Mouse (Mus musculus): ENCODE measurements around the gene Zc3h18.
A peak's percentile ranks its signal among the peaks of the same experiment; 100 is the strongest.

Zc3h18 gene

DNA sequence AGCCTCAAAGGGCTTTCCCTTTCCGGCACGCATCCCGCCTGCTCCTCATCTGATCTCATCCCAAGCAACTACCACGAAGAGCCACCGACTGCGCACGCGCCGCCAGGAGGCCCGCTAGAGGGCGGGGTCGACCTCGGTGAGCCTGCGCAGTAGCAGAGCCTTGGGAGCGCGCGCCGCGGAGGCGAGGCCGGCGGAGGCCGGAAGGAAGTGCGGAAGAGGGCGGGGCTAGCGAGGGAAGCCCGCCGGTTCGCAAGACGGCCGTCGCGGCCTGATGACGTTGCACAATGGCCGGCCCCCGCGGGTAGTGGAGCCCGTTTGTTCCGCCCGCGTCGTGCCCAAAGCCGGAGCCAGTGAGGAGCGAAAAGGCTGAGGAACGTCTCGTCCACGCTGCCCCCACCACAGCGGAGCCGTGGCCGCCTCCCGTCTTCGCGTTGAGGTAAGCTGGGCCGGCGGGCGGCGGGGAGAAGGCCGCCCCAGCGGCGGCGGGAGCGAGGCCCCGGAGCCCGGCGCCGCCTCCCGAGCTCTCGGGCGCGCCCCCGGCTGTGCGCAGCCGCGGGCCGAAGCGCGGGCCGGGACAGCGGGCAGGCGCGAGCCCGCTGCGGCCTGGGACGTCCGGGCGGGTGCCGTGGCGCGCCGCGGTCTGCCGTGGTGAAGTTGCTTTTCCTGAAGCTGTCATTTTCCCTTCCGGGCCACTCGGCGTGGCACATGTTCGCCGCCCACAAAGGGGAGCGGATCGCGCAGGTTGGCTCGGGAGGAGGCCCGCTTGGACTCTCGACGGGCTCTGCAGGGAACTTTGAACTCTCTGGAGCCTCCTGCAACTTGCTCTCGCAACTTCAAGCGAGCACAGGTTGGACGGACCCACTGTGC is at the start of gene Zc3h18:
TSS of gene Zc3h18 (plus strand) at position 245 of the 867 bp plus-strand sequence.
- DNase-seq (ENCODE audit: low read depth), result peak; percentile 99

DNA sequence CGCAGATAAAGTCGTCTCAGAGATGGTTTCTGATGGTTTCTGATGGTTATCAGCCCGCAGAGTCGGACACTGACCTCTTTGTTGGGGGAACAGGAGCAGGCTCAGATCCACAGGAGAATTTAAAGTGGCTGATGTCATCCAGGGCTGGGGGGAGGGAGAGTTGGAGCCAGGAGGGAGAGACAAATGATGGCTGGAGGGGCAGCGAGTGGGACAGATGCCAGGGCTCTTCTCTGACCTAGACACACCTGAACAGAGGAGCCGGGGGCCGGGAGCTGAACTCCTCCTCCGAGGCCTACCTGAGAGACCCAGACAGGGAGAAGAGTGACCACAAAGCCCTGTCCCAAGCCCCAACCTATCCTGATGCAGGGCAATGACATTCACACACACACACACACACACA is 47.3 kb upstream of the Zc3h18 start:
- no peak for DNase-seq (ENCODE audit: low read depth)

DNA sequence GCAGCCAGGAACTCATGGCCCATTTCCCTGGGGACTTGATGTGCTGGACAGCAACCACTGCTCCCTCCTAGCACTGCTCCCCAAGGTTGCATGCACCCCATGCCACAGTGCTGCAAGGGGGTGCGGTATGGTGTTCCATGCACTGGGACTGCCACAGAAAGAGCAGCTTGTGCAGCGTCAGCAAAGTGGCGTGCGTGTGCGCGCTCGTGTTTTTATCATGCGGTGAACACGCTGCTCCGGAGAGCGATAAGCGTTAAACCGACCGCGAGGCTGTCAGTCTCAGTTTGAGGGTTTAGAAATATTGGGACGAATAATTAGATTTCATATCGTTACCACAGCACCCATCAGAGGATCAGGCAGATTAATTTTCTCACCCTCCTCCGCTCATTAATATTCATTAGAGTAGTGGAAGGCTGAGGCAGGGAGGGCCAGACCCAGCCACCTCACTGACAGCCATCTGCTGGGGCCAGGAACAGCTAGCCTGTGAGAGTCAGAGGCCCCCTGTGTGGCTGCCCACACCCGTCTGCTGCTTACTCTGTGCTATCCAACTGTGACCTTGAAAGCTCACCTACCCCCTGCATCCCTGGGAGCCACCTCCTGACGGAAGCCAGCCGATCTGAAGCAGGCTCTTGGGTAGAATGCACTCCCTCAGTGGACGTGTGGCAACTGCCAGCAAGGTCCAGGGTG is 46.7 kb upstream of the Zc3h18 start:
- no peak for DNase-seq (ENCODE audit: low read depth)

DNA sequence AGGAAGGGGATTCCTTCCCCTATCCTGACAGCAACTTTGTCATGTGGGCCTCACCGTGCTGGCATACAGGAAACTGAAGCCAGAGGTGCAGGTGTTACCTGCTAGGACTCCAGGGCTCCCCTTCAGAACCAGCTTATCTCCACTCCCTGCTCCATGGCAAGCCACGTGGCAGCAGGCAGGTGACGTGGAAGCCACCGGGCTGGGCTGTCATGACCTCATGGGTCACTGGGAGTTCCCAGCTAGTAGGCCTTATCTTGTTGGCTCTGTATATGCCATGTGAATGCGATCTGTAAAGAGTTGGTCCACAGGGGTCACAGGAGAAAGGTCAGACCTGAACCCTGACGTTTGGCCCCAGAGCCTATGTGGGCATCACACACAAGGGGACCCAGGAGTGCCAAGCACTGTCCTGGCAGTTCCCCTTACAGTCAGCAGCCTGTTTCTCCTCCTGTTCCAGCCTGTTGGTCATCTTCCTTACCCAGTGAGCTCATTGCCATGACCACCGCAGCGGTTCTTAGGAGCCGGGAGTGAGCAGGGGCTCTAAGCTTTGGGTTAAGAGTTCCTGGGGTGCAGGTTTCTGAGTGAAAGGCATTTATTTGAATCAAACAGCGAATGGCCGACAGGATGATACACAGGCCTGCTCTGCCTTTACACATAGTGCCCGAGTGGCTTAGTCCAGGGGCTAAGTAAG is 45.8 kb upstream of the Zc3h18 start:
- DNase-seq (ENCODE audit: low read depth), result no peak

DNA sequence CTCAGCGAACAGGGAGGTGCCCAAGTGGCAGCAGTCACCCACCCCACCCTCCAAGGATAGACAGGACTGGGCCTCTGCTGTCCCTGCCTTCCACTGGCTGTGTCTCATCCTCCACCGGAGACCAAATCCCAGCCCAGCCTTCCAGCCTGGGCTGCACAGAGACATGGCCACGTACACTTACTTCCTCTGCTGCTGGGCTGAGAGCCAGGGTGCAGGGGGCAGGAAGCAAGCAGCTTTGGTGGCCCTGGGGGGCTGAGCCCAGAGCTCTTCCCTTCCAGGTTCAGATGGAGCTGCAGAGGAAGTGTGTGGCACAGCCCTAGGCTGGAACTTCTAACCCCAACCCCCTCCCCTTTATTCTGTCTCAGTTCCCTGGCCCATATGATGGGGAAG is 45.3 kb upstream of the Zc3h18 start:
- no peak for DNase-seq (ENCODE audit: low read depth)

DNA sequence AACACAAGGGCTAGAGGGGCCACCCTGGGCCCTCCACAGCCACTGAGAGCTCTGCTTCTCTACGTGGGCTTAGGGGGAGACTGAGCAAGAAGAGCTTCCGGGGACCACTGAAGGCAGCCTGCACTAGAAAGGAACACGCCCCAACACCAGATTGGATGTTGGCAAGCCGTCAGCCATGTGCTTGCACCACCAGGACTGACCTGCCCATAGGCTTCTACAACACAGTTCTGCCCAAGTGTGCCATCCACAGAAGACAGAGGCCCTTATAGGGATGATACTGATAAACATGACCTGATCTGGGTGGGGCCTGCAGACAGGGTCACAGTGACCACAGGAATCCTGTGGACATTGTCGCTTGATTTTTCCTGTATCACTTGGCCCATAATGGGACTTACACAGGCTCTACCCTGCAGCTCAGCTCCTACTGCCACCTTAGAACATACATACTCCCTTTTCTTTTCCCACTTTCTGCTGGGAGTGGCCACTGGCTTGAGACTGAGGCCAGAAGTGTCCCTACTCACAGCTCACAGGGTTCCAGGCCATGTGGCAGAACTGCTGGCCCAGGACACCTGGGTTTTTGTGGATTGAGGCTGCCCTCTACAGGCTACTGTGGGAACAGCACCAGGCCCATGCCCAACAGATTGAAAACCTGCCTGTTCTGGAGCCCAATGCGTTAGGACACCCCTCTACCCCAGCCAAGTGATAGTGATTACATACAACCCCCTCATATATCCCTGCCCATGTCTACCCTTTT is 43.5 kb upstream of the Zc3h18 start:
- DNase-seq (ENCODE audit: low read depth), result peak; percentile 88

DNA sequence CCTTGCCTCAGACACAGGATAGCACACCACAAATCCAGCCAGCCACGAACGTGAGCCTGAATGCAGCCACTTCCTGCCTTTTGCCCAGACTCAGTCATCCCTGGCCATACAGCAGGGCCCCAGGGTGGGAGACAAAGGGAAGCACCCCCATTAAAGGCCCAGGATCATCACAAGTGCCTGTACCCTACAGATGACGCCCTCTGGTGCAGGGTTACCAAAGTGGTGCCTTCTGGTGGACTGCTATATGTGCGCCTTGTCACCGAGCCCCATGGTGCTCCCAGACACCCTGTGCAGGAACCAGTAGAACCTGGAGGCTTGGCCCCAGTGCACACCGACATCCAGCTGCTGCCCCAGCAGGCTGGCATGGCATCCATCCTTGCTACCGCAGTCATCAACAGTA is 42.9 kb upstream of the Zc3h18 start:
- no peak for DNase-seq (ENCODE audit: low read depth)

DNA sequence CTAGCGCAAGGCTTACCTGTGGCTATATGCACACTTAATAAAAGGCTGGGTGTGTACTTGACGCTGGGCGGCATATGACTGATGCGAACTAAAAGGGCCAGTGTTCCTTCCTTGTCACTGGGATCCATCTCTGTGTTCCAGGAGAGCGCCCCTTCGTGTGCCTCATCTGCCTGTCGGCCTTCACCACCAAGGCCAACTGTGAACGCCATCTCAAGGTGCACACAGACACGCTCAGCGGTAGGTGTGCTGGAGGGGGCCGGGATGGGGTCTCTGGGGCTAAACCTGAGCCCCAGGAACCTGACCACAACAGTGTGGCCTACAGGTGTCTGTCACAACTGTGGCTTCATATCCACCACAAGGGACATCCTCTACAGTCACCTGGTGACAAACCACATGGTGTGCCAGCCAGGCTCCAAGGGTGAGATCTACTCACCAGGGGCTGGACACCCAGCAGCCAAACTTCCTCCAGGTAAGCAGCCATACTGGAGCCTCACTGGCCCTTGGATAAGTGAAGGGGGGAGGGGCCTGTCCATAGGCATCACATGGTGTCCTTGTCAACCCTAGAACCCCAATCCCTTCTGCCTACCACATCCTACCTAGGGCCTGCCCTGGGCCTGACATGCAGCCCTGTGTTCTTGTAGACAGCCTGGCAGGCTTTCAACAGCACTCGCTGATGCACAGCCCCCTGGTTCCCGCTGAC is 41.5 kb upstream of the Zc3h18 start:
- DNase-seq (ENCODE audit: low read depth), result no peak

DNA sequence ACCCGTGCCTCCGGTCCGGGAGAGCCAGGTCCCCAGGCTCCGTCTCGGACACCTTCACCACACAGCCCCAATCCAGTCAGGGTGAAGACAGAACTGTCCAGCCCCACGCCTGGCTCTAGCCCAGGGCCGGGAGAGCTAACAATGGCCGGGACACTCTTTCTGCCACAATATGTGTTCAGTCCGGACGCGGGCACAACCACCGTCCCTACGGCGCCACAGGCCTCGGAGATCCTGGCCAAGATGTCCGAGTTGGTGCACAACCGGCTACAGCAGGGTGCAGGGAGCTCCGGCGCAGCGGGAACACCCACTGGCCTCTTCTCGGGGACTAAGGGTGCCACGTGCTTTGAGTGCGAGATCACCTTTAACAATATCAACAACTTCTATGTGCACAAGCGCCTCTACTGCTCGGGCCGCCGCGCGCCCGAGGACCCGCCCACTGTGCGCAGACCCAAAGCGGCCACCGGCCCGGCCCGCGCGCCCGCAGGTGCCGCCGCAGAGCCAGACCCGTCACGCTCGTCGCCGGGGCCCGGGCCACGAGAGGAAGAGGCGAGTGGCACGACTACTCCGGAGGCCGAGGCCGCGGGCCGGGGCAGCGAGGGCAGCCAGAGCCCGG is 40.7 kb upstream of the Zc3h18 start:
- no peak for DNase-seq (ENCODE audit: low read depth)

DNA sequence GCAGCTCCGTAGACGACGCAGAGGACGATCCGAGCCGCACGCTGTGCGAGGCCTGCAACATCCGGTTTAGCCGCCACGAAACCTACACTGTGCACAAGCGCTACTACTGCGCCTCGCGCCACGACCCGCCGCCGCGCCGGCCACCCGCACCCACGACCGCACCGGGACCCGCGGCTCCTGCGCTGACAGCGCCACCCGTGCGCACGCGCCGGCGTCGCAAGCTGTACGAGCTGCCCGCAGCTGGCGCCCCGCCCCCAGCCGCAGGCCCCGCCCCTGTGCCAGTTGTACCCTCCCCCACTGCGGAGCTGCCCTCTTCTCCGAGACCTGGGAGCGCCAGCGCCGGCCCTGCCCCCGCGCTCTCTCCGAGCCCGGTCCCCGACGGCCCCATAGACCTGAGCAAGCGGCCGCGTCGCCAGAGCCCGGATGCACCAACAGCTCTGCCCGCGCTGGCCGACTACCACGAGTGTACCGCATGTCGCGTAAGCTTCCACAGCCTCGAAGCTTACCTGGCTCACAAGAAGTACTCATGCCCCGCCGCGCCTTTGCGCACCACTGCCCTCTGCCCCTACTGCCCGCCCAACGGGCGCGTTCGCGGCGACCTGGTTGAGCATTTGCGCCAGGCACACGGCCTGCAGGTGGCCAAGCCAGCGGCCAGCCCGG is 40.0 kb upstream of the Zc3h18 start:
- DNase-seq (ENCODE audit: low read depth), result no peak

DNA sequence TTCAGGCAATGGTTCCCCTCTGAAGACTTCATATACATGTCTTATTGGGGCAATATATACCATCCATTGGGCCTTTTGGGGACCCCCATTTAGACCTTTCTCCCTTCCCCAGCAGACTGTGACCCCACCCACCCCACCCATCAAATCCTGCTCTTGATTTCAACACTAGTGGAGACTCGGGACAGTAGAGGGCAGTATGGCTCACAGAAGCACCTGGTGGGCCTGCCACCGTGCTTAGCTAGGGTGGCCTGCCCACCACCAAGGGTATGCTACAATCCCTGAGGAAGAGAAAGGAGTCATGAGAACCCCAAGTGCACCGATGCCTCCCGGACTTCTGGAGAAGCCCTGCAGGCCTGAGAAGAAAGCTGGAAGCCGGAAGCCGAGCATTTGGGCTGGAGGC is 37.6 kb upstream of the Zc3h18 start:
- no peak for DNase-seq (ENCODE audit: low read depth)

DNA sequence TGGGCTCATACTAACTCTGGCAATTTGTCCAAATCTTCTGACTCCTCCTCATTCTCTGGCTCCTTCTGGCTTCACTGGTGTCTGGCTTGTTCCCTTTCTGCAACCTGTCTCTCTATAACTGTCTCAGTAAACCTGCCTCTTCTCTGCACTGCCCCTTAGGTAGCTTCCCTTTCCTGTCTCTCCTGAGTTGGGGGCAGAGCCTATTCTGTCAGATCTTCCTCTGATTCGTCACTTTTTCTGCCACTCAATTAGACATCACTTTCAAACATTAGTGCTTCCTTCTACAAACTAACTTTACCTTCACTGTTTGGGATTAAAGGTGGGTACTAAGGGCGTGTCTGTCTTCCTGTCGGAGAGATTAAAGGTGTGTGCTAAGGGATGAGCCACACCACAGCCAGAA is 35.6 kb upstream of the Zc3h18 start:
- DNase-seq (ENCODE audit: low read depth), result no peak

DNA sequence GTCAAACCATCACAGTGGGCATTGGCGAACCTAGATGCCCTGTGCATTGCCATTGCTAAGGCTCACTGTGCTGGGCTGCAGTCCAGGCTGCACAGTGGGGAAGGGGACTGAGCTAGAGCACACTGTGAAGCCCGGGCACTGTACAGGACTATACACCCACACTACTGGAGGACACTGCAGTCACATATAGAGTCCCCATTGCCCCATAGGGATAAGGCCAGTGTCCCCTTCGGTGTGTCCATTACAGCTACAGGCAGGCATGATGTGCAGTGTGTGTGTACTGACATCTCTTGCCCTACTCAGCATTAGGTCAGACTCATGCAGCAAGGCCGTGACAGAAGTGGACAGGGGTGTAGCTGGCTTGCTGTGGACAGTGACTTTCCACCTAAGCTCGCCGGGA is 34.6 kb upstream of the Zc3h18 start:
- DNase-seq (ENCODE audit: low read depth), result no peak

DNA sequence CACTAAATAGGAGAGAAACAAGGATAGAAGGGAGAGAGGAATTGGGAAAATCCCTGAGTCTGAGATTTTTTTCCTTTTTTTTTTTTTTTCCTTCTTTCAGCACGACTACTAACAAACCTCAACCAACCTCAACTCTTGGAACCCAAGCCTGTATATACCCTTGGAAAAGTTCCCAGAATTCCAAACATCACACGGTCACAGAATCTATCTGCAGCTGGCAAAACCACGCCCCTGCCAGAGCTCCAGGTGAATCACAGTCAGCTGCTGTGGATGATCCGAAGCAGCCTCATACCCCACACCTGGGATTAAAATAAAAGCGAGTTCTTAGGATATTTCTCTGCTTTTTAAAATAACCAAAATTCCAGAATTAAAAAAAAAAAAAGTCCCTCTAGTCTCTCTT is 34.0 kb upstream of the Zc3h18 start:
- no peak for DNase-seq (ENCODE audit: low read depth)

DNA sequence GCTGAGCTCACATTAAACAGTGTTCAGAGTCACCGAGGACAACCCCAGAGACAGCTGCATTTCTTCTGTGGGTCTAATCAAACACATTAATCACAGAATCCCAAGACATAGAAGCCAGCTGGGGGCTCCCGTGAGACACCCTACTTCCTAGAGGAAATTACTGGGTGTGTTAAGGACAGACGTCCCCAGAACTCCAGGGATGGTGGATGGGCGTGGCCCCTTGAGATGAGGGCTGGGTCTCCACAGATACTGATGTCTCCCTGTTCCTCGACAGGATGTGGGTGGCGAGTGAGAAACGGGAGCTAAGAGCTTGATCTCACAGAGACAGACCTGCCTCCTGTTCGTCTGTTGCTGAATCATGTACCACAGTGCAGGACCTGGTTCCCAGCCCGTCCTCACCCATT is 33.6 kb upstream of the Zc3h18 start:
- DNase-seq (ENCODE audit: low read depth), result peak; percentile 52

DNA sequence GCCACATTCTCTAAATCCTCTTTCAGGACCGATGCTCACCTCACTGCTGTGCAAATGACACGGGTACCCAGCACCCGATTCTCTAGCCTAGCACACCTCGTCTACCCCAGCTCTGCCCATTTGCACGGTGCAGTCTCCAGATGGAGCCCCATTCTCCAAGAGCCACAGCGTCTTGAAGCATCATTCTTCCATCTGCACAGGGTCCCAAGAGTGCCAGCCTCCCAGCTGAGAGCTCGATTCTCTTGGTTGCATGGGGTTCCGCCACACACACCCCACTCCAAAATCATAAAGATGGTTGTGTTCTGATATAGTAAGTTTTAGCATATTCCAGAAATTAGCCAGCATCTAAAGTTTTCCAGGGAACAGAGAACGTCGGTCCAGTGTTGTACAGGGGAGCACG is 33.1 kb upstream of the Zc3h18 start:
- no peak for DNase-seq (ENCODE audit: low read depth)

DNA sequence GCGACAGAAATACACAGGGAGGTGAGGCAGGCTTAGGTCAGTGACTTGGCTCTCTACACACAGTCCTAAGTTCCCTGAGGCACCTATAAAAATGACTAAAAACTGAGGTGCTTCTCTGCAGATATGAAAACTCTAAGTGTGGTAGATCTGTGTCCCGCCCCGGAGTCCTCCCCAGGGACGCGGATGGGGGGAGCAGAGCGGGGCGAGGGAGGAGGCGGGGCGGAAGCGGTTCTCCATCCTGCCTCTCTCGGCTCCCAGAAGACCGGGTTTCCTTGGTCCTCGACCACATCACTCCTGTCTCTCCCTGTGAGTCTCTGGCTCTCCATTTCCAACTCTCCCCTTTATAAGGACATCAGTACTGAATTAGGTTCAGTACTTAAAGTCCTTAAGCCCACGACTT is 32.7 kb upstream of the Zc3h18 start:
- DNase-seq (ENCODE audit: low read depth), result peak; percentile 55

DNA sequence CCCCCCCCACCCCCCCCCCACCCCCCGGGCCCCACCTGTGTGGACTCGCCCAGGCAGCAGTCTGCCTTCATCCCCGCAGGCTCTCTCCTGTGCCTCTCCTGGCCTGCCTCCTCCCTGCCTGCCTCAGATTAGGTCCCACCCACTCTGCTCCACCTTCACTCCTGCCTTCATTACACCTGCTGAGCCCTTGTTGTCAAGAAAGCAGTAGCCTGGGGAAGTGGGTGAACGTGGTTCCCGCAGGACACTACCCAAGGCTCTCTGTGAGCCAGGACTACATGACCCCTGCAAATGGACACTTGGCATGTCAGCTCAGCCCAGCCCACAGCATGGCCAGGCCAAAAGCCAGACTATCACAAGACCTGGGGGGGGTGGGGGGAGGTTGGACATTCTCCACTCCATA is 32.2 kb upstream of the Zc3h18 start:
- no peak for DNase-seq (ENCODE audit: low read depth)

DNA sequence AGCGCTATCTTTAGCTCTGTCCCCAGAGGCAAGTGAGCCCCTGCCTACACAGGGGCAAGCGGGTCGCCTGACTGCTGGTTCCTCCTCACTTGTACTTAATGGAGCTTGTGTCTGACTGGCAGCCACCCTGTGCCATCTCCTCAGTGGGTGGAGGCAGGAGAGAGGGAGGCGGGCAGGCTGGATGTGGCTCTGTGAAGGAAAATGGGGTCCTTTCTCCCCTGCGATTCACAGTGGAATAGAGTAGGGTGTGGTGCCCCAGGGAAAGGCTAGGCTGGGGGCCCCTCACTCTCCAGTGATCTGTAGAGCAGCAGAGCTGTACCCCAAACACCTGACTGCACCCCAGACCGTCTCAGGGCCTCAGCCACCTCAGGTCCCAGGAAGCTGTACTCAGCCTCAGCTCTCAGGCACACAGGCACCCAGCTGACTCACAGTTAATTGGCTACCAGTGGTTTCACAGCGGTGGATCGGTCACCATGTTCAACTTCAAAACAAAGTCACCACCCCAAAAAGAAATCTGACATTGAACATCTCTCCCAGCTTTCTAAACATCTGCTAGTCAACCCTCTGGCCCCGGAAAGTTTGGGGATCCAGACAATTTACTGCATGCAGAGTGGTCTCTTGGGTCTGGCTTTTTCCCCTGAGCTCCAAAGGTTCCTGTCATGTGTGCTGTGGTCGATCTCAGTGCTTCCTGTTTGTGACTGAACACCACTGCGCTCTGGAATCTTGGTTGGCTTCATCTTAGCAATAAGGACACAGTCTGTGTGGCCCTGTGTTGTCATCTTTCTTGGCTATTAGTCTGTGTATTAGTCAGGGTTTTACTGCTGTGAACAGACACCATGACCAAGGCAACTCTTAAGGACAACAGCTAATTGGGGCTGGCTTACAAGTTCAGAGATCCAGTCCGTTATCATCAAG is 31.0 kb upstream of the Zc3h18 start:
- DNase-seq (ENCODE audit: low read depth), result no peak

Measured in naive thymus-derived CD4-positive, alpha-beta T cell, adult 2 months (primary cell).